Mouse (Mus musculus) retina, postnatal 1 day (tissue): Measurements from ENCODE around the gene Acsf3.

Experiments
- DNase-seq: peaks from one replicate; pipeline ENCODE4 v3.0.0-alpha.2; 2012

The Acsf3 gene

DNA sequence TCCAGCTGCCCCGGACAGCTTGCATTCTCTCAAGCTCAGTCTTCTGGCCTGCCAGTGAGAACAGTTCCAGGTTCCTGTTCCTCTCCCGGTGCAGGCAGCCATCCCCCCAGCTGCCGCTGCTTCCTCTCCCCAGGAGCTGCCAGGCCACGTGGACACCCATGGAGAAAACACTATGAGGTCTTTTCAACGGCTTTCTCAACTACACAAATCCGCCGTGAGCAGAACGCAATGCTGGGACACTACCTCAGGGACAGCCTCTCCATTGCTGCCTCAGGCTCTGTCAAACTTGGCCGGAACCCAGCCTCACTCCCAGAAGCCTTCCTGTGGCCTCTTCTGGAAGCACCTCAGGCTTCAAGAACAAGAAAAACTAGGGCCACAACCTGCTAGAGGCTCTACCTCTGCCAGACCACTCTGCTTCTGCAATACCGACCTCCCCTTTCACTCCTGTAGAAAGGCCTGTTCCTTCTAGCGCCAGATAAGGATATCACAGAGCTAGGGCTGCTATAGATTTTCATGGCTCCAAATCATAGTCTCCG, 12.5 kb upstream of the Acsf3 start:
- no peak for DNase-seq

DNA sequence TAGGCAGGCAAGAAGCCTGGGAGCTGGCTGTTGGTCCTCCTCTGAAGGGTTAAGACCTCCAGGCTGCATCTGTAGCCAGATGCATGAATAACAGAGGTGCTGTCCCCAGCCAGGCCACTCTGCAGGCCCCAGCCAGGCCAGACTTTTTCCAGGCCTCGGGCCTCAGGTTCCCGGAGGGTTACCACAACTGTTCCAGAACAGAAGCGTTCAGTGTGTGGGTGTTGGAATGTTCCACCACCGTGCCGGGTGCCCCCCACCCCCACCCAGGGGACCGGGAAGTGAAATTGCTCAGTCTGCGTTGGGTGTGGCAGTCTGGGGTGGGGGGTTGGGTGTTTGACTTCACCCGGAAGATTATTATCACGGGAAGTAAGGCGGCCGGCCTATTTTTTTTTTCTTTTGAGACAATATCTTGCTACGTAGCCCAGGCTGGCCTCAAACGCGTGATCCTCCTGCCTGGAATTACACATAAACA, 12.0 kb upstream of the Acsf3 start:
- no peak for DNase-seq

DNA sequence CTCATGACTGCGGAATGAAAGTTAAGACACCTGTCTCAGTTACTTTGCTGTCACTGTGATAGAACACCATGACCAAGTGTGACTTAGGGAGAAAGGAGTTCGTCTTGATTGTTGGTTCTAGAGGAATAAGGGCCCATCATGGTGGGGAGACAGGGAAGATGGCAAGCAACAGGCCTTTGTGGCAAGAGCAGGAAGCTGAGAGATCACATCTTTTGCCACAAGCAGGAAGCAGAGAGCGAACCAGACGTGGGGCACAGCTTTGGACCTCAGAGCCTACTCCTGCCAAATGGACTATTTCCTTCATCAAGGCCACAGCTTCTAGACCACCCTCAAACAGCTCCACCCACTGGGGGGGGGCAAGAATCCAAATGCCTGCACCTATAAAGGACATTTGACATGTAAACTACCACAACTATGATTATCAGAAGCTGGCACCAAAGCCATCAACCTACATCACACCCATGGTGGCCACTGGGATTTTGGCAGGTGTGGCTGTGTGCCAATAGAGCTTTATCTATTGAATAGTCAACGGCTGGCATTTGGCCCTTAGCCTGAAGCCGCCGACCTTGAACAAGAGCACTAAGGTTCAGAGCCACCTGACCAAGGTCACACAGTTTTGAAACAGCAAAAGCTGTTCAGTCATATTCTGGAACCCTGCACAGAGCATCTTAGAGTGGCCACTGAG, 10.4 kb upstream of the Acsf3 start:
- no peak for DNase-seq

DNA sequence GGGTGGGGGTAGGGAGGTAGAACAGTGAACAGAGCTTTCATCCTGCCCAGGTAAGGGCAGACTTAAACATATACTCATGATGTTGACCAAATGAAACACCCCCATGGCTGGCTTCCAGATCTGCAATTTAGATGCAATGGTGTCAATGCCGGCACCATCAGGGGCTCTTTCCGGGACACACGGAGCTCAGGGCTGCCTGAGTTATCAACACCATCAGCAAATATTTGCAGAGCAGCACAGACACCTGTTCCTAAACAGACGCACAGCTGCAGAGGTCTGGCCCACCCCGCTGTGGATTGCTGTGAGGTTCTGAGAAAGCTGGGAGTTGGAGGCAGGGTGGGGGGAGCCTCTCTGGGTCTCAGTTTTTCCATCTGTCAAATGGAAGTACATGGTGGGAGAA, 9.1 kb upstream of the Acsf3 start:
- DNase-seq = no peak

DNA sequence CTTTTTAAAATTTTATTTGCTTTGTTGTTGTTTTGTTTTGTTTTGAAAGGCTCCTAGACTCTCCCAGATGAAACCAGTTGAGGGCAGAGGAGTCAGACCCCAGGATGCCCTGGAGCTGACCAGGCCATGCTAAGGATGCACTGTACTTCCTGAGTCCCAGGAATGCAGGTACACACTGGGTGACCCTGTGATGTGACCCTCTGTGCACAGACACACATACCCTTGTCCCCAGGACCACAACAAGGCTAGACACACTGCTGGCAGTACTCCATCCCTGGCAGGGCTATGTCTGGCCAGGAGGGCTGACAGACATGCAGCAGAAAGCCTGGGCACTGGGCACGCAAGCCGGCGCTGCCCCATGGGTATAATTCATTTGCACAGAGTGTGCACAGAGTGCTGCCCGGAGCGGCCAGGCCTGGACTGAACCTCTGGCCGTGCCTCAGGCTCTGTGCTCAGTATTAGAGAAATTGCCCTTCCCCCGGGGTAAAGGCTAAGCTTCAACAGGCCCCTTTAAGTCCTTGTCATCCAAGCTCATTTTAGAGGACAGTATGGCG, 8.6 kb upstream of the Acsf3 start:
- no peak for DNase-seq

DNA sequence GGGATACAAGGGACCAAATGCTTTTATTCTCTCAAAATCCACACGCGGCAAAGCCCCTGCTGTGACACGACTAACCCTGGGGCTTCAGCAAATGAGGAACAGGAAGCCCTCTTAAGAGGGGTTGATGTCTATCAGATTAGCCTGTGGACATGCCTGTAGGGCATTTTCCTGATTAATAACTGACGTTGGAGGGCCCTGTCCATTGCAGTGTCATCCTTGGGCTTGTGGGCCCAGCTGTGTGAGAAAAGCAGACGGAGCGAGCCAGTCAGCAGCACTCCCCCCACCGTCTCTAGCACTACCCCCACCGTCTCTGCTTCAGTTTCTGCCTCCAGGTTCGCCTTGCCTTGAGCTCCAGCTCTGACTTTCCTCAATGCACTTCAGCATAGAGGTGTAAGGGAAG, 8.1 kb upstream of the Acsf3 start:
- peak; percentile 25 for DNase-seq

DNA sequence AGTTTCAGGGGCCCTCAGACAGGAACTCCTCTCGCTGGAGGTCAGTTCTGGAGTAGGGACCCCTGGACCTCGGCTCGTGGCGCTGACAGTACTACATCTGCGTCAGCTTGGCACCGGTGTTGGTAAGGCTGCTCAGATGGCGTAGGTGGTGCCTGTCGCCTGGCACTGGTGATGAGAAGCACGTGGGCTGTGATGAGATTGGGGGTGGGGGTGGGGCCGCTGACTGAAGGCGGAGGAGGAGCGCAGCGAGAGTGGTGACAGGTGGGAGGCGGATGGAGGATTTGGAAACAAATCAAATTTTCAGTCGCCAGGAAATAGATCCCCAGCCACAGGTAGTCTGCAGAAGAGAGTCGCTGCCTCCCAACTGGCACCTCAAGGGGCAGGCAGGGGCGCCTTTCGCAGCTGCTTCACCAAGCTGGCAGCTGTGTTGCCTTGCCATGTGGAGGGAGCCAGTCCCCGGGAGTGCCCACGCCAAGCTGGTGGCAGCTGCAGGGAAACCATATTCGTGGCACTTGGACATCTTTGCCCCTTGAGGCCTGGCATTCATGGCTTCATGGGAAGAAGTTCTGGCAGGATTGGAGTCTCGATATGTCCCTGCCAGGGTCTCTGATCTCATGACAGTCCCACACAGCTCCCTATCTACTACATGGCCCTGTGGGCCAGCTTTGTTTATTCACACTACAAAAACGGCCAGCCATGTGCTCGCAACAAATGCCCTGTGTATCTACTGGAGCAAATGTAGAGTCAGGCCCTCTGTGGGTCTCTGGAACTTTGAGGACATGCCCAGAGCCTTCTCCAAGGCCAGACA, 5.8 kb upstream of the Acsf3 start:
- no peak for DNase-seq

DNA sequence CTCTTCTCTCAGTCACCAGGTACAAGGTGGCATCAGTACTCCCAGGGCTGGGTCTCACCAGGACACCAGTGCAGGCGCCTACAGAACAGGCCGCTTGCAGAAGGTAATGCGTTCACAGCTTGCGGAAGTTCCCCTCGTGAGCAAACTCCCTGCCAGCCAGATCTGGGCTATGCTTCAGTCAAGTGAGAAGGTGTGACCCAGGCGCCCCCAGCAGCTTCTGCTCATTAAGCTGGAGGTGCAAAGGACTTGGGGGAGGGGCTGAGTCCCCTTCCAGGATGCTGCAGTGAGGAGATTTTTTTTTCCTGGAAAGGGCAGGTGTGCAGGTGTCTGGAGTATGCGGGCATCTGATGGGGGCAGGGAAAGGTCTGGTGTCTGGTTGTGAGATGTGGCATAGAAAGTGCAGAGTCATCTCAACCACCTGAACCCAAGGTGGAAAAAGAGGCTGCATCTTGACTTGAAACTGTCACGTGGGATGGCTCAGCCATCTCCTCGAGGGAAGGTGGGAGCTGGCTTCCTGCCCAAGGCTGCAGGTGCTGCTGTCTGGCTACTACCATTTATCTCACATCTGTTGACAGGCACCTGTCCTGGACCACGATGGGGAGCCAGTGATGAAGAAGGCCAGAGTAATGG, 2.7 kb upstream of the Acsf3 start:
- DNase-seq = no peak

DNA sequence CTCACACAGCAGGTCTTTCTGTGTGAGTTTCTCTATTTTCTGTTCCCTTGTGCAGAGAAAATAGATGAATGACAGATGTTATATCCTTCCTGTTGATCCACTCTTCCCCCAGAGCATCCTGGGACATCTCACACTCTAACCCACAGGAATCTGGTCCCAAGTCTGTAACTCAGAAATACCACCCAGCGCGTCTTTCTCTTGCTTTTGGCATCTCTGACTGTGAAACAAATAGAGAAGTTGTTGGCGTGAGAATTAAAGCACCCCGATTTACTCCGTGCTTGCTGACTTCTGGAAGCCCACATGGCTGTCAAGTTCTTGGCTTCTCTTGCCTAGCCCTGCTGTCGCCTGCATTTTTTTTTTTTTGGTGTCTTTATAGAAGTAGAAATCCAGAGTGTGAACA, 2.4 kb downstream of the Acsf3 start:
- DNase-seq = no peak

DNA sequence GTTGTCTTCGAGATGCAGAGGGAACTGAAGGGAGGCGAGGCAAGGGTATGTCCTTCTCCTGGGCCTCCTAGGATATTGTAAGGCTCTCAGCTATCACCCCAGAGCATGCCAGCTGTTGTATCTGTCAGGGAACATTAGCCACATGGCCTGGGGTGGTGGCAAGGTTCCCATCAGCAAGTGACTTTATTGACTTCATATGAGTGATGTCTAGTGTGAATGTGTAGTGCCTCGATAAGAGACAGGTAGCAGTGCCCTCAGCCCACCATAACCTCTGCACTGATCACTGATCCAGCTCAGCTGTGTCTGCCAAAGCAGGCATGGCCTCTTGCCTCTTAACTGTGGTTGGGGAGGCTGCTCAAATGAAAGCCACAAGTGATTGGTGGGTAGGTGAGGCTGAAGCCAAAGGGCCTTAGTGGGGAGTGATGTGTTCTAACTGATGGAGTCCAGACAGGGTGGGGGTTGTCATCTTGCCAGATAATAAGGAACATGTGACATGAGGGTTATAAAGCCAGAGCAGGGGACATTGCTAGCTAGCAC, 3.5 kb downstream of the Acsf3 start:
- no peak for DNase-seq

DNA sequence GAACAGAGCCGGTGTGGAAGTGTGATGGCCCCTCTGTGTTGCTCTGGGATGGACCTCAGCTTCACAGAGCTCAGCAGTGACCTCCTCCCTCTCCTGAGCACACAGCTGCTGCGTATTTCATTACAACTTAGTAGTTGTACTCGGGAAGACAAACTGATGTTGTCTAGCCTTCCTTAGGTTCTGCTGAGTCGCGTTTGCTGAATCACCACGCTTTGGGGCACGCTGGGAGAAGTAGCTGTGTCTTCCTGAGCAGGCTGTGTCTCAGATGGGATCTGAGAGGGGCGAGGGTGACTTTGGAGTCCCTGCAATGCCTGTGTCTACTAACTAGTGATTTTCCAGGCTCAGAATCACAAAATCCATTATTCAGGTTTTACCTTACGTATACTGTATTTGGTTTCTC, 4.0 kb downstream of the Acsf3 start:
- DNase-seq = no peak

DNA sequence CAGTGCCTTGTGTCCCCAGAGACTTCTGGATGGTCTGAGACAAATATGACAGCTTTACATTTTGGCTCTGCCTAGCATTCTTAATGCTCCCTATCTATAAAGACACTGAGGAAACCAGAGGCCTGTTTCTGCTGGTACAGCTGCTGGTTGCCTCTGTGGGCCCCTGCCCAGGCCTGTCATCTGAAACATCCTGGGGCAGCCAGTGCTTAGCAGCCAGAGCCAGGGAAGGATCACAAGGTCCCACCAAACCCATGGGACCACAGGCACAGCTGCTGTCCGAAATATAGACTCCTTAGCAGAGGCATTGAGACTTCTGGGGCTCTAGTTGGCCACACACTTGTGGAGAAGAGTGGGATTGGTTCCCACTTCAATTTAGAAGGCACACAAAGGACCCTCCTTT, 9.5 kb downstream of the Acsf3 start:
- DNase-seq = no peak

DNA sequence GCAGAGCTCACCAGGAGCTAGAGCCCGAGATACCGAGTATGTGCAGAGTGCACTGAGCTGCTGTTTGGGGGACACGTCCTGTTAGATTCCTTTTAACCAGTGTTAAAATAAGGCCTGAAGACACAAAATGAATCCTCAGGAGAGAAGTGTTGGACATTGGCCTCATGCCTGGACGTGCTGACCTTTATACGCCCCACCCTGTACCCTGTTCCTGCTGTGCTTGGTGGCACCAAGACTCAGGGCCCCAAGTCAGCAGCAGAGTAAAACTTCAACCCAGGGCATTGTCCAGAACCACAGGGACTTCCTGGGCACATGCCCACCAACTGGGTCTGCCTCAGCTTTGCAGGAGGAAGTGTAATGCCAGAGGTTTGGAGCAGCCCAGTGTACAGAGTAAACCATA, 14.5 kb downstream of the Acsf3 start:
- DNase-seq = no peak

DNA sequence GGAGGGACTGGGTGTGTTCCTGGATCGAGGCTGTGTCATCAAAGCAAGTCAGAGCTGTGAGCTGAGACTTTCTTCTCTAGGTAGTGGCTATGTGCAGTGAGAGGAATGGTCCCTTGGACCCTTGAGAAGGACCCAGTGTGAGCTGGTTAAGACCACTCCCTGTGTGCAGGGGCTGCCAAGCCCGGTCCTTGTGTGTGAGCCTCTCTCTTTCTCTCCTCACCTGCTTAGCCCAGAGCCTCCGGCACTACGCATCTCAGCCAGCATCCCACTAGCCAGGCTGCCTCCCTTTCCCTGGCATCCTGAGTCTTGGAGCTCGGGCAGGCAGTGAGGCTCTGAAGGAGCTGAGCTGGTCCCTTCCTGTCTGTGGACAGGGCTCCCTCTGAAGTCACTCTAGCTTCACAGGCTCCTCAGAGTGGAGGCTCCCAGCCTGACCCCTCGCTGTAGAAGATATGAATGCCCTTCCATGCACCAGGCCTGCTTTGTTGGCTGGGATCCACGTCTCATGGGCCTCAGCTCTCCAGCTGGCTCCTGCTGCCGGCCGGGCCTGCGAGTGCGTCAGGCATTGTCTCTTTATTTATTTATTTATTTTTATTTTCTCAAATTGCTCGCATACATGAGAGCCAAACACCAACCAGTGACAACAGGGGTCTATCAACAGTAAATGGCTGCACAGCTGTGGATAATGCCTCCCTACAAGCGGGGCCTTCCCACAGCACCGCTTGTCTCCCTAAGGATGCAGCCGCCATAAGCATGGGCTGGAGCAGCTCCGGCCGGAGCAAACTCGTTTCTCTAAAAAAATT, 18.3 kb downstream of the Acsf3 start:
- no peak for DNase-seq

DNA sequence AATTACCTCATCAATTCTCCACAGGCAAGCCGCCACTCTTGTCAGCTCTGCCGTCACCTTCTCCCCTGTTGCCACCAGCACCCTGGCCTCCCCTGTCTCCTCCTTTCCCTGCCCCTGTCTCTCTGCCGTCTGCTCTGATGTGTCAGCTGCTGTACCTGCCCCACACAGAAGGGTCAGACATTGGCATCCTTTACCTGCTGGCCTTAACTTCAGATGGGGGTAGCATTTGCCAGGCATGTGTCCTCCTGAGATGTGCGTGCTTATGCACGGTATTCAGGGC, 18.8 kb downstream of the Acsf3 start:
- no peak for DNase-seq

DNA sequence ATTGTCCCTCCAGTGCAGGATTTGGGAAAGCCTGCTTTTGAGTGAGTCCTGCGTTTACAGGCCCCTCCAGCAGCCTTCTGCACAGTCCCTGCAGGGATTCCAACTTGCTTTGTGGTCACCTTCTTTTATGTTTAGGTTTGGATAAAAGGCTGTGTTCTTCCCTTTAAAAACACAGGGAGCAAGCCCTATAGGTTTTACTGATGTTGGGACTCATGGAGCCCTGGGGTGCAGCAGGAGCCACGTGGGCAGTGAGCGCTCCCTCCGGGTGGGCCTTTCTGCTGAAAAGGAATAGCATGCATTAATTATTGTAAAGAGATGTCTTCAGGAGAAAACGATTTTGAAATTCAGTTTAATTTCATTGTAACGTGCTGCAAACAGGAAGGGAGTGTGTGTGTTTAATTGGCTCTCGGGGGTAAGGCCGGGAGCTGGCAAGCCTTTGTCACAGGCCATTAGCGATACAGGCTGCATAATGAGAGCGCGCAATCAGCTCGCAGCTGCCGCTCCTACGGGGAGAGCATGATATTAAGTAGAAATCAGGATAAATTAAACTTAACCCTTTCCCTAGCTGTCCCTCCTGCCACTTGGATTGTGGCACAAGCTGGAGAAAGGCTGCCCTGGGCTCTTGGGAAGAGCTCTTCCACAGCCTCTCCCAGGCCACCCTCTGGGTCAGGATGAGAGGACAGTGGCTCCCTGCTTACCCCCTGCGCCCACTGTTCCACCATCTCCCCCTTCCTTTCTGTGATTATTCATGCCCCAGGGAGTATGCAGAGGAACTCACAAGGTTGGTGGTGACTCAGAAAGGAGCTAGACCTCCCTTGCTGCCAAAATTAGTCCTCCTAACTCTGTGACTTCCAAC, 28.8 kb downstream of the Acsf3 start:
- peak; percentile 90 for DNase-seq

DNA sequence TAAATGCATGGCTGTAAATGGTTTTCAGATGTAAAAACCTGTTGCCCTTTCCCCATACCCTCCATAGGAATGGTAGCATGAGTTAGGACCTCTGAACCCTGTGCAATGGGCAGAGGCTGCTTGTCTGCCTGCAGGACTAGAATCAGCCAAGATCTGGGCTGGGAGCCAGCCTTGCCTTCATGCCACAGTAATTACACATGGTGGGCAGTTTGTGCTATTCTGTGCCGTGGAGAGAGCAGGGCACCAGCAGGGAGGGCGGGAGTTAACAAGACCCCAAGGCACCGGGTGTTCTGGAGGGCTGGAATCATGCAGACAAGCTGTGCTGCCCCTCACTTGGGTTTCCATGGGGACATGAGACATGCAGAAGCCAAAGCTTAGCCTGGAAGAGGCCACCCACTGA, 30.1 kb downstream of the Acsf3 start:
- DNase-seq = peak; percentile 90

DNA sequence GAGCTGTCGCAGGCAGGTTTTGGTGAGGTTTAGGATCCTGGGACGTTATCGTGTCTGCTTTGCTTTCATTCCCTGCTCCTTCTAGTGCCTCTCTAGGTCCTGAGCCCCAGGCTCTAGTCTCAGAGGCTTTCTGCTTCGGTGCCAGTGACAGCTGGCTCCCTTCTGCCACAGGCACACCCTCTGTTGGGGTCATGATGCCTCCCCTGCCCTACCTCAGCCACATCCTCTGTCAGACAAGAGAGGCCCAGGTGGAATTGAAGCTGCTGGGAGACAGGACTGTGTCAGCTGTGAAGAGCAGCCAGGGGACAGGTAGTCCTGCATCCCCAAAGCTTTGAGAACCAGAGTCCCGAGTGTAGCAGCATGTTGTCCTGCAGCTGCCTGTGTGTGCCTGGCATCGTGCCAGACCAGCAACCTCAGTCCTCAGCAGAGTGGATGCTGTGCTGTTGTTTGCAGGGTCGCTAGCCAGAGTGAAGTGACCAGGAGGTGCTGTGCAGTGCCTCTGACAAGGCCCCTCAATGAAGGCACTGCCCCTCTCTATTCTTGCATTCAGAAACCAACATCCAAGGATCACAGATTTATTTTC, 31.8 kb downstream of the Acsf3 start:
- peak; percentile 77 for DNase-seq

DNA sequence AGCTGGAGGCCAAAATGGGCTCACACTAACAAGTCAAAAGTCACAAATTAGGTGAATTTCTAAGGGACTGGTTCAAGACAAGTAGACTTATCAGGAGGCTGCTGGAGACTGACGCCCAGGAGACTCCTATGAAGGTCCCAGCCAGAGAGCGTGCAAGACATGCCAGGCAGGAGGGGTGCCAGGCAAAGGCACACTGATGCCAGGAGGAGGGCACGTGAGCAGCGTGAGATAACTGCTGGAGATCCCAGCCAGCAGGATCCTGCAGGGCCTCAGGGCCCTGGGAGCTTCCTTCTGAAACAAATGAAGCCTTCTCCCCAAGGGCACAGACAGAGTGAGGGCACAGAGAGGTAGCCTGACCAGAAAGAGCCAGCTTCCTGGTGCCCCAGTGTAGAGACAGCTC, 32.6 kb downstream of the Acsf3 start:
- DNase-seq = no peak

DNA sequence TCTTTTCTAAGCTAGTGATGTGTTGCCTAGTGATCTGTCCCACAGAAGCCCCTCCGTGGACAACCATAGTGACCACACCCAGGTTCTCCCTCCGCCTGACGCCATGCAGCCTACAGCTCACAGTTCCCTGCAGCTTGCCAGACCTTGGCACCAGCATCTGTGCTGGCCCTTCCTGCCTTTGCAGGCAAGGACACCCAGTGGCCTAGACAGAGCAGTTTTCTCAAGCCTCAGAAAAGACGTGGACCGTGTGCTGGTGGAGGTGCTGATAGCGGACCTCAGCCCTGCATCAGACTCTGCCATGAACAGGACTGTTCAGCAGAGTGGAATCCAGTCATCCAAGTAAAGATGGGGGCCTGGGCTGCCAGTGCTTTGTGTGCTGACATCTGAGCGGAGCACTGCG, 35.1 kb downstream of the Acsf3 start:
- no peak for DNase-seq

DNA sequence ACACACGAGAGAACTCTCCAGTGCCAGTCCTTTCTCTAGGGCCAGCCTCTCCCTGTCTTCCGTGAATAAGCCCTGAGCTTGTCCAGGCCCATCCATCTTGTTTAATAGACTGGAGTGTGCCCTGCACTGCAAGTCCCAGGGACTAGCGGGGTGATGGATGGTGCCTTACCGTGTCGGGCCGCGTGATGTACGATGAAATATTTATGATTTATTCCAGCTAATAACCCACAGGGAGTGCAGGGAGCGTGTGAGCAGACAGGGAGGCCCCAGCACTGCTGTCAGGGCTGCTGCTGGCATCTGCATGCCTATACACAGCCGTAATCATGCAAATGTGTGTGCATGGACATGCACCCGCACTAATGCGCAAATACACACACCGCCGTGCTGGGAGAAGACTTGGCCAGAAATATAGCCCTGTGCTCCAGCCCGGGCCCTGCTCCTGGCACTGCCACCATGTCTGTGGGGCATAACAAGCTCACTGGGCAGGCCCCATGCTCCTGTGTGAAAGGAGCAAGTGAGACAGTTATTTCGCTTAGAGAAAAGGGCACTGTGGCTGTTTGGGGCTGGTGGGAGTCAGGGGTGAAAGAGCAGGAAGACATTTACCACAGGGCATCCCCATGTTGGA, 36.7 kb downstream of the Acsf3 start:
- DNase-seq = no peak
